Mouse (Mus musculus) liver, adult 2 months (tissue): ENCODE measurements at regions not wholly inside any gene's neighbourhood (a gene's known extent, or its start where the extent isn't known, plus 50 kb on each side); places are given as distances from the start of the nearest gene placed in this dataset.
"Not testable (repeated sequence)": the region's sequence is repeated elsewhere in the genome, so short reads cannot be mapped to it uniquely, and the experiment has no call there.

Experiments
- DNase-seq: peaks from one replicate; pipeline ENCODE4 v3.0.0-alpha.2; 2011; ENCODE audit warnings: low read depth, low spot score; ENCODE audit errors: extremely low read depth
- H3K27ac ChIP-seq: fragments of 200-500 bp; replicated peaks from 2 replicates; pipeline ENCODE4 v1.5.1; 2012; ENCODE audit warnings: low read depth, mild to moderate bottlenecking, control low read depth, inconsistent platforms, low read length; ENCODE audit not compliant: insufficient read depth
- H3K27me3 ChIP-seq: fragments of 200-500 bp; 2 replicates; pipeline ENCODE4 v1.6.1; 2012; ENCODE audit warnings: mild to moderate bottlenecking, moderate library complexity, low read length, inconsistent platforms; ENCODE audit not compliant: control insufficient read depth, insufficient read depth
- H3K36me3 ChIP-seq: fragments of 200-500 bp; 2 replicates; pipeline ENCODE4 v1.6.1; 2012; ENCODE audit warnings: low read length, inconsistent platforms; ENCODE audit not compliant: control insufficient read depth, insufficient read depth
- H3K4me1 ChIP-seq: fragments of 200-500 bp; 2 replicates; pipeline ENCODE4 v1.6.1; 2011; ENCODE audit warnings: low read length; ENCODE audit not compliant: control insufficient read depth, insufficient read depth
- H3K4me3 ChIP-seq: fragments of 200-500 bp; 2 replicates; pipeline ENCODE4 v1.5.1; 2011; ENCODE audit warnings: low read depth, mild to moderate bottlenecking, control low read depth, low read length, moderate library complexity; ENCODE audit not compliant: insufficient read depth
- H3K79me2 ChIP-seq: fragments of 200-500 bp; 2 replicates; pipeline ENCODE4 v1.6.1; 2012; ENCODE audit warnings: inconsistent platforms, mild to moderate bottlenecking, low read length, moderate library complexity; ENCODE audit not compliant: control insufficient read depth, insufficient read depth
- H3K9ac ChIP-seq: fragments of 200-500 bp; 2 replicates; pipeline ENCODE4 v1.6.1; 2012; ENCODE audit warnings: low read depth, mild to moderate bottlenecking, control low read depth, inconsistent platforms, low read length
- CTCF ChIP-seq: fragments of 200-500 bp; IDR thresholded peaks from 2 replicates; pipeline ENCODE4 v1.5.1; 2011; ENCODE audit warnings: low read depth, low read length, control low read depth
- POLR2A ChIP-seq: fragments of 200-500 bp; IDR thresholded peaks from 2 replicates; pipeline ENCODE4 v1.6.1; 2011; ENCODE audit warnings: low read length, control low read depth; ENCODE audit not compliant: insufficient read depth; ENCODE audit errors: extremely low read depth
- WGBS: fragments of 180-500 bp; shearing (Covaris S2); methylation state at CpG from one replicate; pipeline ENCODE4 v1.1.7; 2018; 5-methylcytosine and 5-hydroxymethylcytosine counted together

DNA sequence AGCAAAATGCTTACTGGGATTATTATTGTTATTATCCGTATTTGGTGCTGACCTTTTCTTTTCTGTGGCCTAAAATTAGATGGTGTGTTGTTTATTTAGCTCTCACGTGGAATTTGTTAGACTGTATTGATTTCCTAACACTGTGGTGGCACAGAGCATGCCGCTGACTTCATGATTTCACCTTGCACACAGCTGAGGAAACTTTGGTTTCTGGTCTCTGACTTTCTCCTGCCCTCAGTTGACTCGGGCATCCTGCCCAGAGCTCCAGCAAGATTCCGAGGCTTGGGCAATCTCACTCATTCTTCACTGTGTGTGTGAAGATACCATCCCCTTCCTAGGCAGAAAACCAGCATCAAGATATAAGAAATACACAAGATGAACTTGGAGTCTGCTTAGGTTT lies 279.0 kb downstream of the Setd4 start:
- WGBS = 19% methylated on average over 5 of the region's 5 CpGs
- Histone ChIP-seq H3K4me3 (no peak overlapping the region), H3K36me3 (no peaks in the 10 kb centered on the region), H3K27ac (no peak overlapping the region), H3K79me2 (no peaks in the 10 kb centered on the region), H3K27me3 (no peaks in the 10 kb centered on the region), H3K9ac (no peak overlapping the region), H3K4me1 (peaks cover 8% of the 10 kb centered on the region)
- TF ChIP-seq CTCF = no peak
- TF ChIP-seq POLR2A = no peak
- peak; percentile 99 for DNase-seq

- Histone ChIP-seq H3K27me3 (no peaks in the 10 kb centered on the region), H3K4me1 (peaks cover 8% of the 10 kb centered on the region), H3K27ac (no peak overlapping the region), H3K9ac (no peak overlapping the region), H3K4me3 (no peak overlapping the region), H3K36me3 (no peaks in the 10 kb centered on the region), H3K79me2 (no peaks in the 10 kb centered on the region)
- no peak for TF ChIP-seq CTCF
- TF ChIP-seq POLR2A = no peak
- WGBS = 75% methylated on average over 5 of the region's 5 CpGs
- no peak for DNase-seq
These were observed 280.7 kb downstream of the Setd4 start for GRCm38 (mm10) chr16:93323172-93323571.

- no peak for DNase-seq
- 75% methylated on average over 5 of the region's 5 CpGs for WGBS
- H3K4me3 ChIP-seq = no peak overlapping the region
- TF ChIP-seq CTCF (no peak), POLR2A (no peak)
- no peaks in the 10 kb centered on the region for H3K27me3 ChIP-seq
- H3K4me1 ChIP-seq = peaks cover 3% of the 10 kb centered on the region; the same call in 1 of the 2 replicates
- no peaks in the 10 kb centered on the region for H3K36me3 ChIP-seq
- H3K9ac ChIP-seq = no peak overlapping the region
- H3K79me2 ChIP-seq = no peaks in the 10 kb centered on the region
- H3K27ac ChIP-seq = no peak overlapping the region
These were observed 284.3 kb downstream of the Setd4 start for GRCm38 (mm10) chr16:93319581-93319980.

GRCm38 (mm10) chr16:93311644-93312043 lies 292.2 kb downstream of the Setd4 start:
- no peak for TF ChIP-seq CTCF
- no peak for TF ChIP-seq POLR2A
- WGBS = 16% methylated on average over 12 of the region's 12 CpGs
- peak; percentile 81 for DNase-seq

DNA sequence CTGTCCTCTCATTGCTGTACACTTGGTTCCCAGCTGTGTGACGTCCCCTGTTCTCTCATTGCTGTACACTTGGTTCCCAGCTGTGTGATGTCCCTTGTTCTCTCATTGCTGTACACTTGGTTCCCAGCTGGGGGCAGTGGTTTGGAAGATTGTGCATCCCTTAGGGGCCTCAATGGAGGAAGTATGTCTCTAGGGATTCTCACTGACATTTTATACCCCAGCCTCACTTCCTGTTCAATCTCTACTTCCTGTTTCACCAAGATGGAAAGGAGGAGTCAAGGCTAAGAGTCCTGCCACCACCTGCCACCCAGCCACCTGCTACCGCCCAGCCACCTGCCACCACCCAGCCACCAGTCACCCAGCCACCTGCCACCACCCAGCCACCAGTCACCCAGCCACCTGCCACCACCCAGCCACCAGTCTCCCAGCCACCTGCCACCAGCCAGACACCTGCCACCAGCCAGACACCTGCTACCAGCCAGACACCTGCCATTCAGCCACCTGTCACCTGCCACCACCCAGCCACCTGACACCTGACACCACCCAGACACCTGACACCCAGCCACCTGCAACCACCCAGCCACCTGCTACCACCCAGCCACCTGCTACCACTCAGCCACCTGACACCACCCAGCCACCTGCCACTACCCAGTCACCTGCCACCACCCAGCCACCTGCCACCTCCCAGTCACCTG lies 295.1 kb downstream of the Setd4 start:
- Histone ChIP-seq H3K4me3 (no peak overlapping the region), H3K27ac (no peak overlapping the region), H3K79me2 (no peaks in the 10 kb centered on the region), H3K4me1 (no peaks in the 10 kb centered on the region; the same call in 1 of the 2 replicates), H3K27me3 (0 out of 2 replicates have a peak, but pooled peaks cover 5% of the 10 kb centered on the region), H3K36me3 (no peaks in the 10 kb centered on the region), H3K9ac (no peak overlapping the region)
- WGBS = 86% methylated on average over 2 of the region's 2 CpGs
- DNase-seq = no peak
- TF ChIP-seq POLR2A (no peak), CTCF (no peak)

More at GRCm38 (mm10) chr16:93311644-93312043, 292.2 kb downstream of the Setd4 start:
- Histone ChIP-seq H3K27me3 (peaks cover 8% of the 10 kb centered on the region; the same call in 1 of the 2 replicates), H3K27ac (no peak overlapping the region), H3K79me2 (no peaks in the 10 kb centered on the region), H3K4me3 (no peak overlapping the region), H3K4me1 (no peaks in the 10 kb centered on the region; the same call in 1 of the 2 replicates), H3K9ac (no peak overlapping the region), H3K36me3 (no peaks in the 10 kb centered on the region)

DNA sequence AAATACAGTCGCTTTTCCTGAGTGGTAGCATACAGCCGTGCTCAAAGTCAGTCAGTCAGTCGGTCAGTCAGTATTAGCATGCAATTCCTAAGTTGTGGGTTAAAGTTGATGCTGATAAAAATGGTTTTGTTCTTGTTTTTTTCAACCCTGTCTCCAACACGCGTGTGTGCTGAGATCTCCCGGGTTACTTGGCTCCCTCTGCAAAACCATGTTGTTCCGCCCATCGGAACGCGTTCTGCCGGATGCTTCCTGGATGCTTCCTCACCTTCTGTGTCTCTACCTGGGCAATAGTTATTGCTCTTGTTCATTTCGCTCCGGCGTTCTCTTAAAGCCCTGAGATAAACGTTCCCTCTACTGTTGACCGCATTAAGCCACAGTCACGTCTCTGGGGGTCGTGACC lies 296.9 kb downstream of the Setd4 start:
- Histone ChIP-seq H3K4me1 (no peaks in the 10 kb centered on the region; the same call in 1 of the 2 replicates), H3K9ac (no peak overlapping the region)
- 86% methylated on average over 18 of the region's 18 CpGs for WGBS

GRCm38 (mm10) chr16:93306140-93306539 lies 297.7 kb downstream of the Setd4 start:
- H3K27ac ChIP-seq, H3K79me2 ChIP-seq, H3K4me1 ChIP-seq, H3K4me3 ChIP-seq, H3K9ac ChIP-seq, DNase-seq, H3K36me3 ChIP-seq, H3K27me3 ChIP-seq: not testable (repeated sequence)
- 76% methylated on average over 7 of the region's 7 CpGs for WGBS

More for the DNA sequence above, 296.9 kb downstream of the Setd4 start:
- Histone ChIP-seq H3K79me2 (no peaks in the 10 kb centered on the region), H3K4me3 (no peak overlapping the region), H3K36me3 (no peaks in the 10 kb centered on the region), H3K27ac (no peak overlapping the region), H3K27me3 (0 out of 2 replicates have a peak, but pooled peaks cover 5% of the 10 kb centered on the region)
- DNase-seq = no peak
- TF ChIP-seq POLR2A (no peak), CTCF (no peak)
